Mouse (Mus musculus) testis, adult 2 months (tissue): ENCODE data around the gene Cachd1. TPM values are rescaled to one million over a fixed set of nuclear protein-coding genes. Genes with fewer than 3 reads are reported as not detected.

Experiments used
- H3K27ac ChIP-seq: fragments of 200-500 bp; 2 replicates; pipeline ENCODE4 v1.5.1; 2012; ENCODE audit warnings: low read depth, low read length; ENCODE audit not compliant: control insufficient read depth, insufficient read depth
- H3K27me3 ChIP-seq: fragments of 200-500 bp; 2 replicates; pipeline ENCODE4 v1.6.1; 2012; ENCODE audit warnings: mild to moderate bottlenecking, low read length, moderate library complexity; ENCODE audit not compliant: control insufficient read depth, insufficient read depth
- H3K36me3 ChIP-seq: fragments of 200-500 bp; 2 replicates; pipeline ENCODE4 v1.6.1; 2012; ENCODE audit warnings: mild to moderate bottlenecking, low read length; ENCODE audit not compliant: control insufficient read depth, insufficient read depth
- H3K4me1 ChIP-seq: fragments of 200-500 bp; 2 replicates; pipeline ENCODE4 v1.6.1; 2012; ENCODE audit warnings: low read length; ENCODE audit not compliant: control insufficient read depth, insufficient read depth
- H3K4me3 ChIP-seq: fragments of 200-500 bp; 2 replicates; pipeline ENCODE4 v1.5.1; 2012; ENCODE audit warnings: low read depth, mild to moderate bottlenecking, low read length, moderate library complexity, mixed read lengths; ENCODE audit not compliant: control insufficient read depth
- CTCF ChIP-seq: fragments of 200-500 bp; IDR thresholded peaks from 2 replicates; pipeline ENCODE4 v1.5.1; 2012; ENCODE audit warnings: low read depth, mild to moderate bottlenecking, inconsistent platforms, low read length, moderate library complexity; ENCODE audit not compliant: control insufficient read depth, insufficient read depth, insufficient replicate concordance
- POLR2A ChIP-seq: fragments of 200-500 bp; IDR thresholded peaks from 2 replicates; pipeline ENCODE4 v1.6.1; 2012; ENCODE audit warnings: low read depth, mild to moderate bottlenecking, inconsistent platforms, low read length, moderate library complexity; ENCODE audit not compliant: control insufficient read depth
- polyA plus RNA-seq: library from polyadenylated mRNA; depleted of rRNA; stranded (reverse); fragments of >200 nt; gene quantifications from 2 replicates; pipeline ENCODE4 v1.2.3, GENCODE M21; 2012

Cachd1 gene
- polyA plus RNA-seq, 1 experiment = 10.0 TPM

DNA sequence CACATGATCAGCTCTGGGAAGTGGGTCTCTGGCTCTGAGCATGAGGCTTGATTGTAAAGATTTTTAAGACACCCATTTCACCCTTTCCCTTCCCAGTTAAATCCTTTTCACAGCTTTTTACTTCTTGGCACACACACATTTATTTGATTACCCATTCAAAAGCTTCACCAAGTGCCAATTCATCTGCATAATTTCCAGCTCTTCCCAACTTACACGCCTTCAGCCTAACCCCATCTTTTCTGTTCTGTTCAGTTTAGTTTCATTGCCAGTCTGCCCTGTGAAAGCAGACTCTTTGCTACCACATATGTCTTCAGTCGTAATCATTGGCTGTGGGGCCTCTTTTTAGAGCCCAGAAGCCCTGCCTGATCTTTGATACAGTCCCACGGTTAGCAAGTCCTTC lies 76.0 kb downstream of the Cachd1 start:
- H3K27ac ChIP-seq = no peak overlapping the region
- no peak overlapping the region for H3K4me3 ChIP-seq
- no peaks in the 10 kb centered on the region for H3K4me1 ChIP-seq
- no peaks in the 10 kb centered on the region for H3K36me3 ChIP-seq
- H3K27me3 ChIP-seq = no peaks in the 10 kb centered on the region
- no peak for TF ChIP-seq POLR2A
- no peak for TF ChIP-seq CTCF

GRCm38 (mm10) chr4:100853426-100853825 lies 77.0 kb downstream of the Cachd1 start:
- Histone ChIP-seq H3K27ac (no peak overlapping the region), H3K4me3 (no peak overlapping the region), H3K36me3 (no peaks in the 10 kb centered on the region), H3K4me1 (no peaks in the 10 kb centered on the region), H3K27me3 (no peaks in the 10 kb centered on the region)
- TF ChIP-seq CTCF = no peak
- TF ChIP-seq POLR2A = no peak

- no peaks in the 10 kb centered on the region for H3K4me1 ChIP-seq
- no peaks in the 10 kb centered on the region for H3K36me3 ChIP-seq
- no peak overlapping the region for H3K27ac ChIP-seq
These were observed 78.9 kb downstream of the Cachd1 start for GRCm38 (mm10) chr4:100855373-100855772.

DNA sequence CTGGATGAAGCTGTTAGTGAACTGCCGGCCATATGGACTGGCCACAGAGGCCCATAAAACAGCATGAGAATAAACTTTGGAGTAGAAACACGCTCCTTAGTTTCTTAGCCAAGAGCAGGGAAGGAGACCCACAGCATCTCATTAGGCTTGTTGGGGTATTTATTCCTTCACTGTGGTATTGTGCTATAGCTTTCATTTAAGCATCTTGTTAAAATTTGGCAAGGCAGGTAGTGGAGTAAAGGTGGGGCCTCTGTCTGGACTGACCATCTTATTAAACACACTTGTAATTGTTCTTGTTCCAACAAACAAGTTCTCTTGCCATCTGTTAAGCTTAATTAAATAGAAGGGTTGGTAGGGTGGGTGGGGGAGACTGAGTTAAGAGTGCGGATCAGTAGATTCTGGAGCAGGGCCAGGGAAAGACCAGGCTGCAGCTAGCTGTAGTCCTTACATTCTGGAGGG lies 81.0 kb downstream of the Cachd1 start:
- TF ChIP-seq CTCF (no peak), POLR2A (no peak)
- H3K27ac ChIP-seq = no peak overlapping the region
- H3K4me1 ChIP-seq = no peaks in the 10 kb centered on the region

More at GRCm38 (mm10) chr4:100855373-100855772, 78.9 kb downstream of the Cachd1 start:
- TF ChIP-seq CTCF (no peak), POLR2A (no peak)
- Histone ChIP-seq H3K27me3 (no peaks in the 10 kb centered on the region), H3K4me3 (no peak overlapping the region)

GRCm38 (mm10) chr4:100863861-100864428 lies 87.5 kb downstream of the Cachd1 start:
- Histone ChIP-seq H3K4me1 (no peaks in the 10 kb centered on the region), H3K27ac (no peak overlapping the region), H3K27me3 (no peaks in the 10 kb centered on the region), H3K4me3 (no peak overlapping the region), H3K36me3 (no peaks in the 10 kb centered on the region)
- TF ChIP-seq POLR2A (no peak), CTCF (no peak)

More for the DNA sequence above, 81.0 kb downstream of the Cachd1 start:
- H3K4me3 ChIP-seq = no peak overlapping the region
- H3K36me3 ChIP-seq = no peaks in the 10 kb centered on the region
- no peaks in the 10 kb centered on the region for H3K27me3 ChIP-seq

- TF ChIP-seq CTCF = no peak
- TF ChIP-seq POLR2A = no peak
- H3K36me3 ChIP-seq = no peaks in the 10 kb centered on the region
- no peak overlapping the region for H3K27ac ChIP-seq
- no peaks in the 10 kb centered on the region for H3K4me1 ChIP-seq
- no peak overlapping the region for H3K4me3 ChIP-seq
- no peaks in the 10 kb centered on the region for H3K27me3 ChIP-seq
These were observed 88.9 kb downstream of the Cachd1 start for GRCm38 (mm10) chr4:100865423-100865822.

GRCm38 (mm10) chr4:100865962-100866703 lies 89.7 kb downstream of the Cachd1 start:
- Histone ChIP-seq H3K36me3 (no peaks in the 10 kb centered on the region), H3K27me3 (no peaks in the 10 kb centered on the region), H3K27ac (no peak overlapping the region), H3K4me1 (no peaks in the 10 kb centered on the region), H3K4me3 (no peak overlapping the region)
- no peak for TF ChIP-seq POLR2A
- TF ChIP-seq CTCF = no peak

DNA sequence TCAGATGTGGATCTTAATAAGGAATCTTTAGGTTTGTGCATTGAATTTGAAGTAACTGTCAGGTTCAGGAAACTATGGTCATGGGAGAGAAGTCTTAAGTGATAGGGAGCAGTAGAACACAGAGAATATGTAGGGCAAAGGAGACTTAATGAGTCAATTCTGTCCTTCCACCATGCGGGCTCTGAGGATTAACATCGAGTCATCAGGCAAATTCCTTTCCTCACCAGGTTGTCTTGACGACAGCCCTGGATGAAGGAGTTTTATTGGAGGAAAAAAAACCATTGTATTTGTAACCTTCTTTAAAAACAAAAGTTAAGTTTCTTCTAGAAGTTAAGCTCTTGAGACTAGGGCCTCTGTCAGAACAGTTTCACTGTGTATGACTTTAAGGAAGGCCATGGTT lies 100.9 kb downstream of the Cachd1 start:
- H3K27ac ChIP-seq = no peak overlapping the region
- H3K27me3 ChIP-seq = no peaks in the 10 kb centered on the region
- TF ChIP-seq CTCF = no peak

More for the DNA sequence above, 100.9 kb downstream of the Cachd1 start:
- Histone ChIP-seq H3K4me3 (no peak overlapping the region), H3K4me1 (no peaks in the 10 kb centered on the region), H3K36me3 (no peaks in the 10 kb centered on the region)
